Mouse (Mus musculus) thymus, adult 2 months (tissue): Measurements from ENCODE around the gene Mrrf.
"Not testable (repeated sequence)": the region's sequence is repeated elsewhere in the genome, so short reads cannot be mapped to it uniquely, and the experiment has no call there.

Source experiments
- CTCF ChIP-seq: fragments of 200-500 bp; IDR thresholded peaks from 2 replicates; pipeline ENCODE4 v1.5.1; 2012; ENCODE audit warnings: mild to moderate bottlenecking, control low read depth, low read length, moderate library complexity, borderline replicate concordance; ENCODE audit not compliant: control insufficient read depth, poor library complexity, insufficient read depth; ENCODE audit errors: extremely low read depth
- POLR2A ChIP-seq: fragments of 200-500 bp; IDR thresholded peaks from 2 replicates; pipeline ENCODE4 v1.6.1; 2012; ENCODE audit warnings: mild to moderate bottlenecking, low read length, control low read depth, moderate library complexity; ENCODE audit not compliant: control insufficient read depth, poor library complexity, insufficient read depth; ENCODE audit errors: extremely low read depth

GRCm38 (mm10) chr2:36181587-36182368, 45.6 kb downstream of the Mrrf start:
- not testable (repeated sequence) for TF ChIP-seq POLR2A, CTCF
